ENCODE assay signal across 17 mouse cellular contexts in genomic region chr4:101252781-101253622, GRCm38 (mm10). TPM values are rescaled to one million over a fixed set of nuclear protein-coding genes. Genes with fewer than 3 reads are reported as not detected.
A peak's percentile ranks its signal among the peaks of the same experiment; 100 is the strongest.
DNase-seq lines count a peak whose midpoint lies in the region; ATAC-seq and TF ChIP-seq lines count a peak whose summit lies in the region.
"Had no signal": no experiment of that assay in that cellular context is flagged by ENCODE, and none has a peak within 500 bp of the region (broad histone marks: within the 10 kb centered on the region; RNA-seq: fewer than 3 reads in every experiment).

No protein-coding gene starts in this region.

- ATAC-seq in heart, embryonic 14.5 days (ENCODE audit: insufficient number of reproducible peaks, insufficient read depth, low FRiP score, low read depth): no peak
- no peak for ATAC-seq in liver, embryonic 16.5 days (ENCODE audit: low read depth)
- ATAC-seq in forebrain, embryonic 13.5 days: no peak
- ATAC-seq: intestine, embryonic 16.5 days had no signal

- H3K27ac ChIP-seq in heart, embryonic 14.5 days (replicated peaks in 1 of 2; ENCODE audit: control insufficient read depth in 1 of 2, insufficient read depth in 1 of 2, low read depth in 2 of 2, low read length in 2 of 2): peak overlapping the region in 1 of 2 experiments; percentile 51; a peak in 2 of 4 replicates
- H3K27ac ChIP-seq in thymus, adult 2 months (ENCODE audit: control insufficient read depth, insufficient read depth, low read length): peak overlapping the region; percentile 9
- H3K27ac ChIP-seq in liver, embryonic 16.5 days (ENCODE audit: low read length): peak overlapping the region; percentile 67
- no peak overlapping the region for H3K27ac ChIP-seq in forebrain, embryonic 13.5 days
- H3K27ac ChIP-seq: forebrain, embryonic 12.5 days; hindbrain, embryonic 10.5 days; layer of hippocampus, adult 2 months; neural tube, embryonic 12.5 days had no signal

- H3K9me3 ChIP-seq in heart, embryonic 14.5 days (ENCODE audit: control insufficient read depth, low read length): no peaks in the 10 kb centered on the region
- H3K9me3 ChIP-seq in liver, embryonic 16.5 days (replicated peaks; ENCODE audit: control insufficient read depth, low read length): no peaks in the 10 kb centered on the region
- H3K9me3 ChIP-seq in forebrain, embryonic 13.5 days (replicated peaks): no peaks in the 10 kb centered on the region
- H3K9me3 ChIP-seq: forebrain, embryonic 12.5 days; hindbrain, embryonic 10.5 days; neural tube, embryonic 12.5 days had no signal

- WGBS in heart, embryonic 14.5 days: 63% methylated on average over 13 of the region's 13 CpGs
- 15% methylated on average over 13 of the region's 13 CpGs for WGBS in thymus, adult 2 months
- 22% methylated on average over 13 of the region's 13 CpGs for WGBS in liver, embryonic 16.5 days (ENCODE audit: insufficient replicate concordance)
- WGBS in forebrain, embryonic 13.5 days: 72% methylated on average over 13 of the region's 13 CpGs

- H3K36me3 ChIP-seq in heart, embryonic 14.5 days (ENCODE audit: control insufficient read depth, insufficient read depth, low read length): no peaks in the 10 kb centered on the region
- H3K36me3 ChIP-seq in thymus, adult 2 months (ENCODE audit: control insufficient read depth, insufficient read depth, low read length): no peaks in the 10 kb centered on the region
- H3K36me3 ChIP-seq in liver, embryonic 16.5 days (ENCODE audit: control insufficient read depth, insufficient read depth): no peaks in the 10 kb centered on the region
- no peaks in the 10 kb centered on the region for H3K36me3 ChIP-seq in forebrain, embryonic 13.5 days (ENCODE audit: poor library complexity, severe bottlenecking)
- H3K36me3 ChIP-seq: forebrain, embryonic 12.5 days; hindbrain, embryonic 10.5 days; neural tube, embryonic 12.5 days had no signal

- no peak overlapping the region for H3K9ac ChIP-seq in heart, embryonic 14.5 days (ENCODE audit: low read length)
- H3K9ac ChIP-seq in liver, embryonic 16.5 days (ENCODE audit: low read depth, low read length): peak overlapping the region; percentile 24
- no peak overlapping the region for H3K9ac ChIP-seq in forebrain, embryonic 13.5 days
- H3K9ac ChIP-seq: forebrain, embryonic 12.5 days; neural tube, embryonic 12.5 days had no signal

- no peak for TF ChIP-seq CTCF in thymus, adult 2 months (IDR thresholded peaks at IDR 0.05; ENCODE audit: borderline replicate concordance, control insufficient read depth, extremely low read depth, insufficient read depth, low read length, poor library complexity)

- no peak for DNase-seq in heart, adult 18-20 months
- no peak for DNase-seq in thymus, adult 2 months
- DNase-seq in thymus, postnatal 10 days (ENCODE audit: low spot score in 2 of 2): no peak
- DNase-seq in lung, postnatal 4 days: no peak
- DNase-seq in layer of hippocampus, postnatal 36 days: no peak
- DNase-seq: cerebellum, adult 9-10 months; gastrocnemius, postnatal 25 days; lung, postnatal 10 days; midbrain, embryonic 14.5 days had no signal

- no peaks in the 10 kb centered on the region for H3K27me3 ChIP-seq in heart, embryonic 14.5 days (ENCODE audit: control insufficient read depth, insufficient read depth, low read length)
- no peaks in the 10 kb centered on the region for H3K27me3 ChIP-seq in thymus, adult 2 months (ENCODE audit: control insufficient read depth, insufficient read depth, low read length)
- H3K27me3 ChIP-seq in liver, embryonic 16.5 days (ENCODE audit: control insufficient read depth, insufficient read depth, low read depth, low read length): no peaks in the 10 kb centered on the region
- H3K27me3 ChIP-seq in forebrain, embryonic 13.5 days: no peaks in the 10 kb centered on the region
- H3K27me3 ChIP-seq: forebrain, embryonic 12.5 days; neural tube, embryonic 12.5 days had no signal

- H3K4me1 ChIP-seq in heart, embryonic 14.5 days (ENCODE audit: control insufficient read depth in 2 of 2, insufficient read depth in 2 of 2, low read length in 2 of 2): peaks cover 14 to 40% of the 10 kb centered on the region in 2 experiments
- peaks cover 36% of the 10 kb centered on the region for H3K4me1 ChIP-seq in thymus, adult 2 months (replicated peaks; ENCODE audit: control insufficient read depth, insufficient read depth, low read length)
- H3K4me1 ChIP-seq in liver, embryonic 16.5 days (ENCODE audit: control insufficient read depth, low read depth, low read length): peaks cover 50% of the 10 kb centered on the region
- no peaks in the 10 kb centered on the region for H3K4me1 ChIP-seq in forebrain, embryonic 13.5 days
- H3K4me1 ChIP-seq: forebrain, embryonic 12.5 days; neural tube, embryonic 12.5 days had no signal

- TF ChIP-seq POLR2A in thymus, adult 2 months (IDR thresholded peaks at IDR 0.05; ENCODE audit: control insufficient read depth, extremely low read depth, insufficient read depth, low read length, poor library complexity): no peak

- H3K4me2 ChIP-seq in heart, embryonic 14.5 days (ENCODE audit: low read length): peak overlapping the region; percentile 4; the same call in 1 of the 2 replicates
- H3K4me2 ChIP-seq in liver, embryonic 16.5 days (ENCODE audit: low read depth, low read length): peak overlapping the region; percentile 26
- H3K4me2 ChIP-seq in forebrain, embryonic 13.5 days: no peak overlapping the region
- H3K4me2 ChIP-seq: forebrain, embryonic 12.5 days; neural tube, embryonic 12.5 days had no signal

- no peak overlapping the region for H3K4me3 ChIP-seq in heart, embryonic 14.5 days (ENCODE audit: control insufficient read depth in 1 of 2, insufficient read depth in 1 of 2, low read depth in 1 of 2, low read length in 2 of 2)
- H3K4me3 ChIP-seq in thymus, adult 2 months (ENCODE audit: control insufficient read depth, insufficient read depth, low read length): no peak overlapping the region
- H3K4me3 ChIP-seq in liver, embryonic 16.5 days (ENCODE audit: low read depth, low read length): no peak overlapping the region
- H3K4me3 ChIP-seq in forebrain, embryonic 13.5 days: no peak overlapping the region
- H3K4me3 ChIP-seq: forebrain, embryonic 12.5 days; hindbrain, embryonic 10.5 days; layer of hippocampus, adult 2 months; neural tube, embryonic 12.5 days had no signal

RNA-seq across cellular contexts. Expression of gene Jak1, which starts 12.1 kb away (rescaled TPM):
- 67.1 and 69.7 TPM in 2 replicates for polyA plus RNA-seq in heart, embryonic 14.5 days (2014; fragmentation: Nextera tagmentation; extraction: Ambion mirVana)
- total RNA-seq in heart, adult 18-20 months (2021): 100 to 1,000 TPM in 1 of 2 experiments, 10 to 100 TPM in 1; 91.2 to 102 TPM
- 97.7 and 109 TPM in 2 replicates for polyA plus RNA-seq in thymus, adult 2 months (2012; rRNA removed)
- 48.2 and 48.3 TPM in 2 replicates for polyA plus RNA-seq in liver, embryonic 16.5 days (2015; fragmentation: Nextera tagmentation; extraction: Ambion mirVana)
- 33.5 and 37.5 TPM in 2 replicates for polyA plus RNA-seq in forebrain, embryonic 13.5 days (2015; fragmentation: Nextera tagmentation; extraction: Ambion mirVana)
- total RNA-seq in layer of hippocampus, postnatal 36 days (2021): 100 to 1,000 TPM; 123 to 126 TPM
